Mouse (Mus musculus): Measurements from ENCODE around the gene Gpatch4. TPM values are rescaled to one million over a fixed set of nuclear protein-coding genes. Genes with fewer than 3 reads are reported as not detected.

The Gpatch4 gene
- total RNA-seq, 2 experiments from 2014 or later = 7.2 to 8.4 TPM

- intact Hi-C loops (cut with DNase I) = loop anchor here (2.0 kb wide), 1 partner anchor 43 kb away; no protein-coding TSS in a partner anchor
- DNase-seq = peak in 1 of 2 experiments; percentile 14
Measured at GRCm38 (mm10) chr3:88027434-88028186, 15.3 kb upstream of the Gpatch4 start, which contains the start of gene Hapln2. Hapln2 (minus strand) TSS chr3:88027583.

DNA sequence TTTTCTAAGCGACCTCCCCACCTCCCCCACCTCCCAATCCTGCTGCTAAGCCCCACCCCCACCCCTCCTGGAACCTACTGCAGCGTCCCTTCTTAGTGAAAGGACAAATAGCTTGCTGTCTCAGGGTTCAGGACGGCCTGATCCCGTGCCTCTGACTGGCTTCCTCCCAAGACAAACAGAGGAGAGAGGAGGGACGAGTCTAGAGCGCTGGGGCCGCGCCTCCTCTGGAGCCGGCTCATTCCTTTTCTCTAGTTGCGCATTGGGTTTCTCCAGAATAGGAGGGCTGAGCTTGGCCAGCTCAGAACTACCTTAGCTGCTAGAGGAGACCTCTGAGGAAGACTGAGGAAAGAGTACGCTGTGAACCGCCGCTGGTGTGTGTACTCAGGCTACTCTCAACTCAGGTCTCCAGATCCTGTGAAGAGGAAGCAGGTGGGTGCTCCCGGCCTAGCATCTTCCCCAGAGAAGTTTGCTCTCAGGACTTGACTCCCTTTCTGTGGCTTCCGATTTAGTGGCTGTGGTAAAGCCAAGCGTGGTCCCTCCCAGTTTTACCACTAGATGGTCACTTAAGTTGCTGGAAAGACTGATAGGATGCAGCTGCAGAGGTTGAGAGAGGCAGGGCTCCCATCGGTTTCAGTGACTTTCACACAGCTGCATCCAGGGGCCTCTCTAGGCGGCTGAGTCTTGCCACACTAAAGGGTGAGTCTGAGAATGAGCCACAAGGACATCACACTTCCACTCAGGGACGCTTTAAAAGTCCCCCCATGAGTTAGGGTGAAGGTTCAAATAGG lies 12.1 kb upstream of the Gpatch4 start:
- intact Hi-C loops (cut with DNase I) = no loop called here
- DNase-seq = peak; percentile 56 to 61

- no peak for DNase-seq
- intact Hi-C loops (cut with DNase I) = no loop called here
Measured at GRCm38 (mm10) chr3:88033506-88033905, 9.4 kb upstream of the Gpatch4 start.

DNA sequence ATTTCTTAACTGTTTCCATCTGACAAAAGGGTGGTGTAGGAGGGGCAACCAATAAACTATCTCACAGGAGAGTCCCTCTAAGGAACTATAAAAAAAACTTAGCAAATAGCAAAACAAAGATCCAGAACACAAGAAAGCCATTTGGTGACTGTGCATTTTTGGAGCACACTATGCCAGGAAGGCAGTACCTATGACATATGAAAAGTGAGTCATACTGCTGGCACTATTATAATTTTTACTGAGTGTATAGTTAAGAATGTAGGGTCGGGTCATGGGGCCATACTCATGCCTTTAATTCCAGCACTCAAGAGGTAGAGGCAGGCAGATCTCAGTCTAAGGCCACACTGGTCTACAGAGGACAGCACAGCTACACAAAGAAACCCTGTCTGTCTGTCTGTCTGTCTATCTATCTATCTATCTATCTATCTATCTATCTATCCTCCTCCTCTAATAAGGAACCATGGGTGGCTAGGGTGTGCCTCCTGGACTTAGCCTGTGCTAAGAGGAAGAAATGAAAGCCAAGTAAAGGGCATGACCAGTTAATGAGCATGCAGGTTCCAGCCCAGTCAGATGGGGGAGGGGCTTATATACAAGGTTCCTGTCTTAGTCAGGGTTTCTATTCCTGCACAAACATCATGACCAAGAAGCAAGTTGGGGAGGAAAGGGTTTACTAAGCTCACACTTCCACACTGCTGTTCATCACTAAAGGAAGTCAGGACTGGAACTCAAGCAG lies 7.2 kb upstream of the Gpatch4 start:
- intact Hi-C loops (cut with DNase I) = no loop called here

GRCm38 (mm10) chr3:88049532-88049931 lies 6.6 kb downstream of the Gpatch4 start:
- intact Hi-C loops (cut with DNase I) = no loop called here
- DNase-seq = no peak

More for the DNA sequence above, 7.2 kb upstream of the Gpatch4 start:
- DNase-seq = no peak

DNA sequence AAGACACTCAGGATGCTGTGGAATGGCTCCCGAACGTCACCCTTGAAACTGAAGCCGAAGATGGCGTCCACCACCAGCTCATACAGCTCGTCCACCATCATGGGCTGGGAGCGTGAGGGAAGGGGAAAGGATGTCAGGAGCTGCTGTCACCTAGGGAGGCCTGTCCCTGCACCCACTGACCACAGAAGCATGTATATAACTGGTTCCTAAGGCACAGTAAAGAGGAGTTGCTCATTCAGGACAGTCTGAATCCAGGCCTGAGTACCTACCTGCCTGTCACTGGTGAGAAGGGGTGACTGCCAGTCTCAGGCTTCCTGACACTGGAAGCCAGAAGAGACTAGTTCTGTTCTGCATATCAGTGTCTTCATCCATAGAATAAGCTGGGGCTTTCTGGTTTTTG lies 14.1 kb downstream of the Gpatch4 start:
- DNase-seq = no peak
- intact Hi-C loops (cut with DNase I) = no loop called here

- DNase-seq = peak; percentile 88
- intact Hi-C loops (cut with DNase I) = no loop called here
Measured at GRCm38 (mm10) chr3:88057902-88058696, 15.2 kb downstream of the Gpatch4 start, which contains the start of gene Naxe. Naxe (minus strand) TSS chr3:88058495.

DNA sequence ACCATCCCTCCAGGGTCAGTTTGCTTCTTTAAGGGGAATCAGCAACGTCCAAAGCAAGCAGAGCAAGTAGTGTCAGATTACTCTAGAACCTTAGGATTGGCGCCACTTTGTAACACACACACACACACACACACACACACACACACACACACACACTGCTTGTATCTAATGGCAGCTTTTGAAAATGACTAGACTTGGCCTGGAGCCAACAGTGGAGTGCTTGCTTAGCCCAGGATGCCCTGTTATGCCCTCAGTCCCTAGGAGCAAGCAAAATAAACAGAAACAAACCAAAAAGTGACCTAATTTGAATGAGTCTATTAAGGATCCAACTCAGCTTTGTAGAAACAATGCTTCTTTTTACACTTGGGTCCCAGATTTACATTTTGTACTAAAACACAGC lies 25.5 kb downstream of the Gpatch4 start:
- intact Hi-C loops (cut with DNase I) = loop anchor here (2.0 kb wide), 1 partner anchor 134 kb away; no protein-coding TSS in a partner anchor
- peak in 1 of 2 experiments; percentile 24 for DNase-seq

DNA sequence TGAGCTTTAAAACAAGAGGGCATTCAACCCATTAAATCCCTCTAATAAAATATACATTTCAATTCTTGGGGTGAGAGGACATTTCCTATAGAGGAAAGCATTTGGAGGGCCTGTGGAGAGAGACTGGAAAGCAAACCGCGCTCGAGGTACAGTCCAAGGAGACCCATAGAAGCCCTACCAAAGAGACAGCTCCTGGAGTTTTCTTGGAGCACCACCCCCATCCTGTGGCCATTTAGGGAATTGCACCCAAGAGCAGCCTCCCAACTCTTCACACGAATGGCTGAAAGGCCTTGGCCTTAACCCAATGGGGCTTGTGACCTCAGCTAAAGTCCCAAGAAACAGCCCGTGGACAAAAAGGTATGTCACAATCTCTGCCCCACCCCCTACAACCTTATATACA lies 28.9 kb downstream of the Gpatch4 start:
- peak; percentile 90 to 95 for DNase-seq
- intact Hi-C loops (cut with DNase I) = loop anchor here (1.0 to 2.0 kb wide), 3 partner anchors 43 to 100 kb away; partner anchors contain the start of gene Nes

DNA sequence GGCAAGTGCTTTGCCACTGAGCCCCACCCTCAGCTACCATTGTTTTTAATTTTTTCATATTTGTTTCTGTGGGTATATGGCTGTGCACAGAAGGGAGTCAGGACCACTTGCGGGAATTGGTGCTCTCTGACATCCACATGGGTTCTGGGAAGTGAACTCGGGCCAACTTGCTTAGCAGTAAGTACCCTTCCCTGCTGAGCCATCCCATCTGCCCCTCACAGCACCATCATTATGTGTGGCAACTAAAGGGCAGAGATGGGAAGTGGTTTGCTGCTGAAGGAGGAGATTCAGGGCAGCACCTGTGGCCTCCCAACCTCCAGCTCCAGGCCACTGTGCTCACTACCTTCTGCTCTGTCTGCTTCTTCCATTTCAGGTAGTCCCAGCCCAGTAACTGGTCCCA lies 30.7 kb downstream of the Gpatch4 start:
- no peak for DNase-seq

DNA sequence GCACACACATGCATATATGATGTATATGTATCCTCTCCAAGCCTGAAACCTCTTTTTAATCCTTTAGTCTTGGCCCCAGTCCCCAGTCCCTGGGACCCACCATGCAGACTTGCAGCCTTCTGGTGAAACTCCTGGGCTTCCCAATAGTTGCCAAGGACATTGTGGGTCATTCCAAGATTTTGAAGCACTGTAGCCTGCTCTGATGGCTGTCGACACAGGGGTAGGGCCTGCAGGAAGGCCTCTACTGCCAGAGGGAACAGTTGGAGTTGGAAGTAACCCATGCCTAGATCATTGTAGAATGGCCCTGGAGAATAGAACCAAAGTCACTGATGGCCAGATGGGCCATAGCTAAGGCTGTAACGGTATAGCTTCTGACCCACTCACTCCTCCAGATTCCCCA lies 31.4 kb downstream of the Gpatch4 start:
- no peak for DNase-seq
- intact Hi-C loops (cut with DNase I) = no loop called here

More for the DNA sequence above, 30.7 kb downstream of the Gpatch4 start:
- intact Hi-C loops (cut with DNase I) = no loop called here

GRCm38 (mm10) chr3:88074766-88075165 lies 31.9 kb downstream of the Gpatch4 start:
- no peak for DNase-seq
- intact Hi-C loops (cut with DNase I) = no loop called here

- intact Hi-C loops (cut with DNase I) = no loop called here
- no peak for DNase-seq
Measured at GRCm38 (mm10) chr3:88077441-88077840, 34.5 kb downstream of the Gpatch4 start.

DNA sequence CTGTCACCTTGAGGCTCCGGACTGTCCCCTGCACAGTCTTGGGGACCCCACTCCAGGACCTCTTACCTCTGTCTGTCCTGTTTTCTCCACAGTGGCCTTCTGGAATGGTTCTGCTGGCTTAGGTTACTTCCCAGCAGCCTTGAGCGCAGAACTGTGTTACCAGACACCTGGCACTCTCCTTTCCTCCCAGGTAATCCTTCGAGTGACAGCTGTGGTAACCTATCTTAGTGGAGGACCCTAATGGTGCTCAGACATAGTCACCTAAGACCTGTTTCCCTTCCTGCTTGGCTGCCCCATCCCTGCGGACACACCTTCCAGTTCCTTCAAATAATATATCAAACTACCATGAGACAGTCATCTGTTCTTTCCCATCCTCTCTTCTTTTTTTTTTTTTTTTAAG lies 35.3 kb downstream of the Gpatch4 start, which contains the start of gene Ttc24:
Ttc24 (minus strand) TSS at position 101 of the 400 bp plus-strand sequence.
- DNase-seq = no peak
- intact Hi-C loops (cut with DNase I) = no loop called here

DNA sequence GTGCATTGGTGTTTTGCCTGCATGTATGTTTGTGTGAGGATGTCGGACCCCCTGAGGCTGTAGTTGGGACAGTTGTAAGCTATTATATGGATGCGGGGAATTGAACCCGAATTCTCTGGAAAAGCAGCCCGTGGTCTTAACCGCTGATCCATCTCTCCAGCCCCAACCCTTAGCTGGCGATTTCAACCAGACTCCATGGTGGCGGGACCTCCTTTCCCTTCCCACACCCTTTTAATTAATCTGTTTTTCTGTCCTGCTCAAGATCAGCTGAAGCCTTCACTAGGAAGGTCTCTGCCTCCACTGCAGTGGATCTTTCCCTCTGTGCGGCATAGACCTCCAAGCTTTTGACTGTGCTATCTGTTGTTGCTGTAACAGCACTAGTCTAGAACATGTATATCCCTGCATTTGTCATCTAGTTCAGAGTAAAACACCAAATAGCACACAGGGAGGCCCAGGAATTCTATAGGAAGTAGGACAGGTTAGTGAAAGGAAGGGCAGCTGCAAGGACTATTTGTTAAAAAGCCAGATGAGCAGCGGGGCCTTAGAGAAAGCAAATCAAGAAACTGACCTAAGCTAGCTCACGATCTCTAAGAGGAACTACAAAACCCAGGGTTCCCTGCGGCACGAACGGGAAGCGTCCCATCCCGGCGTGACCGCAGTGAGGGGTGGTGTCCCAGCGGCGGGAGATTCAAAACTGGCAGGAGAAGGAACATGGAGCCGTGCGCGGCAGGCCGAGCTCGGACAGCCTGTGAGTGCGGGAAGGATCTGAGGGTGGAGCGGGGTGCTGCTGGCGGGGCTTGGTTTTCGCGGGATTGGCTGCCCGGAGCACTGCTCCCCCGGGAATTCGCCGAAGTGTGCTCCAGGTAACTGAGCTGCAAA lies 38.7 kb downstream of the Gpatch4 start, which contains the start of gene Iqgap3:
Iqgap3 (plus strand) TSS at position 627 of the 879 bp plus-strand sequence.
- intact Hi-C loops (cut with DNase I) = no loop called here
- DNase-seq = peak; percentile 91 to 95

DNA sequence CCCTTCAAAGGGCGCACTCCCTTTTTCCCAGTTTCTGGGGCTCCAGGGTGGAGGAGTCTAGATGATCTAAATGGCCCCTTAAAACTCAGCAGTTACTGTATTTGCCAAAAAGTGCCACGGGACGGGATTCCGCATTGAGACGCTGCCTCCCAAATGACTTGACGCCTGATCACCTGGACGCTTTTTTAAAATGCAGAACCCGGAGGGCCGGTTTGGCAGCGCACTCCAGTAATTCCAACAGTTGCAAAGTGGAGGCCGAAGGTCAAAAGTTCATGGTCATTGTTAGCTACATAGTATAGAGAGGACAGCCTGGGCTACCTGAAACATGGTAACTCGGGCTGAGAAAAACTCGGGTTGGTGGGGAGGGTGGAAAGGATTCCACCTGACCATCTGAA lies 39.3 kb downstream of the Gpatch4 start:
- intact Hi-C loops (cut with DNase I) = no loop called here
- no peak for DNase-seq

DNA sequence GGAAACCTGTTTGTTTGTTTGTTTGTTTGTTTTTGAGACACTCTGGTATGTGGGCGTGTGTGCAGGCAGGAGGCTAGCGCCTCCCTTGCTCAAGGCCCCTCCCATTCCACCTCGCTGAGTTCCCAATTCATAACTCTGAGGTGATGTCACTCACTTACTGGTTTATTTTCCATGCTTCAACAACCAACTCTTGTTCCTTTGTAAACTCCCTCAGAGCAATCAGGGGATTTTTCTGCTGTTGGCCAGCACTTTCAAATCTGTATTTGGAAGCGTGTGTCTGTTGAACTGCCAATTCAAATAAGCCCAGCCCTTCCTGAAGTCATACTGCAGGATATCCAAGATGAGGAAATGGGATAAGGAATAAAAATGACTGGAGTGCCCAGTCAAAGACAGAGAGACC lies 39.8 kb downstream of the Gpatch4 start:
- intact Hi-C loops (cut with DNase I) = no loop called here
- peak; percentile 32 to 37 for DNase-seq

DNA sequence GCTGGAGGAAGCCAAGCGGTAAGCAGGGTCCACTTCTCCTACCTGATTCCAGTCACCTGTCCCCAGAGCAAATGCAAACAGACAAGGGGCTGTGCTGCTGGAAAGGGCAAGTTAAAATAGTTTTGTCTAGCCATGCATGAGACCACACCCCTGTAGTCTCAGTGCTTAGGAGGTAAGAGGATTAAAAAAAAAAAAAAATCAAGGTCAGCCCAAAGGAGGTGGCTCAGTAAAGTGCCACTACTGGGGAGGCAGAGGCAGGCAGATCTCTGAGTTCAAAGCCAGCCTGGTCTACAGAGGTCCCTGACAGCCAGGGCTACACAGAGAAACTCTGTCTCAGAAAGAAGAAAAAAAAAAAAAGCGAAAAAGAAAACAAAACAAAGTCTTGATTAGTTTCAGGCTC lies 41.1 kb downstream of the Gpatch4 start:
- DNase-seq = no peak
- intact Hi-C loops (cut with DNase I) = no loop called here

DNA sequence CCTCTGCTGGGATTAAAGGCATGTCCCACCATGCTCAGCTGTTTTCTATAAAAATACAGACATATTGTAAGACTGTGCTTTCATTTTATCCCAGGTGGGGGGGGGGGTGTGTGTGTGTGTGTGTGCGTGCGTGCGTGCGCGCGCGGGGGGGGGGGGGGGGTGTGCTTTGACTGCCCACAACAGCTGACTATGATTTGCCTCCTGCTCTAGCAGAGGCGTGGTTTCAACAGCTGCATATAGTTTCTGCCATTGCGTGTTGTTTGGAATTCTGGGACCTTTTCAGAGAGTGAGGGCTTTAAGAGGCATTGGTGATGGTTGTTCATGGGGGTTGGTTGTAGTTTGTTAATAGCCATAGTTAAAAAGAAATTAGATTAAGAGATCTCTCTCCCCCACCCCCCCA lies 42.6 kb downstream of the Gpatch4 start:
- no peak for DNase-seq
- intact Hi-C loops (cut with DNase I) = loop anchor here (5.0 kb wide), 2 partner anchors 72 to 157 kb away; no protein-coding TSS in a partner anchor
